Mouse (Mus musculus) layer of hippocampus, adult 6 months (tissue): ENCODE results near the gene Sfxn3. TPM values are rescaled to one million over a fixed set of nuclear protein-coding genes. Genes with fewer than 3 reads are reported as not detected.

Source experiments
- long read RNA-seq, 2 experiments: library from polyadenylated mRNA; unstranded; transcript quantifications; one replicate each; pipeline ENCODE4 v2.0.0; 2019 to 2020
- polyA plus RNA-seq: library from polyadenylated mRNA; unstranded; fragments of <200 nt; fragmentation: Nextera tagmentation; gene quantifications from 2 replicates; pipeline ENCODE4 v1.2.3, GENCODE M21; 2021

The Sfxn3 gene
- 59.0 and 81.7 TPM in 2 replicates for polyA plus RNA-seq
- long read RNA-seq, experiment 1, transcript Sfxn3-201 (11 exons, 2,867 nt), result major isoform, 13 of 20 reads
- long read RNA-seq, experiment 1, partial matches to known transcripts, result 1 of 20 reads
- long read RNA-seq, experiment 1, other reads (novel, unspliced or antisense), result 6 of 20 reads
- long read RNA-seq, experiment 2, transcript Sfxn3-201 (11 exons, 2,867 nt), result major isoform, 123 of 152 reads
- long read RNA-seq, experiment 2, partial matches to known transcripts, result 8 of 152 reads
- long read RNA-seq, experiment 2, other reads (novel, unspliced or antisense), result 19 of 152 reads

GRCm38 (mm10) chr19:45047417-45047934 is at the start of gene Sfxn3:
Sfxn3 (plus strand) TSS chr19:45047503.

DNA sequence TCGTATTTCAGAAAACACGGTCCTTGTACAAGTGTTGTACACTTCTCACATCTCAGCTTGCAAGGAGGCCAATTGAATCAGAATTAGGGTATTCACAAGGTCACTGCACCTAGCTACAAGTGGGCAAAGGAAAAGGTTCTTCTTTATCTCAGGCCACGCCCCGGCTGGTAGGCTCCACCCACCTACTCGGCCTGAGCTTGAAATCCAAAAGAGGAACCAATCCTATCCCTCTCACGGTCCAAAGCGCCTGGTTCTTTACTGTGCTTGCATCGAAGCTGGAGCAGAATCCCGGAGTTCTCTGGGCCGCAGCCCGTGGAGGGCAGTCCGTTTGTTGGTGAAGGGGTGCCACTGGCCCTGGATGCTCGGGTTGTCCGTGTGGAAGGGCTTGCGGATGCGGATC is 41.9 kb upstream of the Sfxn3 start, which contains the start of gene Twnk:
Twnk (plus strand) TSS at position 220 of the 400 bp plus-strand sequence.

GRCm38 (mm10) chr19:45005957-45006712 is 41.2 kb upstream of the Sfxn3 start, which contains the start of gene Mrpl43:
Mrpl43 (minus strand) TSS chr19:45006442.

GRCm38 (mm10) chr19:45014335-45014971 is 32.9 kb upstream of the Sfxn3 start, which contains the start of gene Lzts2:
Lzts2 (plus strand) TSS chr19:45014414.

DNA sequence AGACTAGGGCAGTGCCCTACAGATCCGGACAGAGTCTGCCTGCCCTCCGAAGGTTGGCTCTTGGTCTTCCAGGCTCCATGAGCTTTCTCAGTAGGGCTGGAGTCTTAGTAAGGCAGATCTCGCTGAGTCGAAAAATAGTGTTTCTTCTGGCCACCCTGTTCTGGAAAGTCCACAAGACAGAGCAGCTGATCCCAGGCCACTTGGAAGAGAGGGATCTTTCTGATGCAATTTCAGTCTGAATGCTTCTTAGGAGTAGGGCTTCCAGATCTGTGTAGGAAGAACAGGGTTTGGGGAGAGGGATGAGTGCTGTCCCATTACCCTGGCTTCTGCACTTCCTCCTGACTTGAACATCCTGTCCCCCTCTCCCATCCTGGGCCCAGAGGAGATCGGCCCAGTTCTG is 1.7 kb upstream of the Sfxn3 start, which contains the start of gene Pdzd7:
Pdzd7 (minus strand) TSS at position 67 of the 400 bp plus-strand sequence.

GRCm38 (mm10) chr19:45074580-45075322 is 27.4 kb downstream of the Sfxn3 start, which contains the start of gene Kazald1:
Kazald1 (plus strand) TSS chr19:45075241.

Other genes starting within 250 kb of the Sfxn3 start
- 5.5 and 6.1 TPM in 2 replicates for gene Slf2, start 116.4 kb upstream of the Sfxn3 start, polyA plus RNA-seq
- gene Sema4g, start 58.4 kb upstream of the Sfxn3 start, polyA plus RNA-seq, result 1.6 and 1.9 TPM in 2 replicates
- 4.9 and 5.5 TPM in 2 replicates for gene Twnk, start 41.8 kb upstream of the Sfxn3 start, polyA plus RNA-seq
- gene Mrpl43, start 41.1 kb upstream of the Sfxn3 start, polyA plus RNA-seq, result 85.6 and 97.1 TPM in 2 replicates
- gene Lzts2, start 33.1 kb upstream of the Sfxn3 start, polyA plus RNA-seq, result 13.1 and 15.1 TPM in 2 replicates
- 0.31 and 0.59 TPM in 2 replicates for gene Pdzd7, start 1.8 kb upstream of the Sfxn3 start, polyA plus RNA-seq
- 6.4 and 9.0 TPM in 2 replicates for gene Kazald1, start 27.7 kb downstream of the Sfxn3 start, polyA plus RNA-seq
- not detected in 2 replicates for gene Tlx1, start 103.2 kb downstream of the Sfxn3 start, polyA plus RNA-seq
- gene Lbx1, start 188.3 kb downstream of the Sfxn3 start, polyA plus RNA-seq, result not detected in 2 replicates